ENCODE assay signal across 8 mouse cellular contexts in genomic region chr7:29000651-29001605, GRCm38 (mm10). TPM values are rescaled to one million over a fixed set of nuclear protein-coding genes. Genes with fewer than 3 reads are reported as not detected.
DNase-seq lines count a peak whose midpoint lies in the region; ATAC-seq lines count a peak whose summit lies in the region.

No protein-coding gene starts in this region.

- ATAC-seq in erythroid progenitor cell, adult 5-6 weeks (replicated peaks; ENCODE audit: low FRiP score, poor library complexity, severe bottlenecking): peak; percentile 67

- peak; percentile 95 to 96 for DNase-seq in B cell, adult 2 months
- peak; percentile 26 to 40 for DNase-seq in adrenal gland, adult 18-20 months (ENCODE audit: low spot score in 2 of 2)
- DNase-seq in heart, postnatal 14 days: peak; percentile 45 to 69
- DNase-seq in kidney, postnatal 36 days: peak; percentile 46 to 78
- peak; percentile 80 to 87 for DNase-seq in lung, postnatal 4 days
- DNase-seq in right cerebral cortex, adult 2 months (ENCODE audit: low spot score in 2 of 2): peak; percentile 41 to 51
- DNase-seq in urinary bladder, postnatal 36 days (ENCODE audit: low spot score in 2 of 2): peak; percentile 42 to 59

- intact Hi-C loops in heart, postnatal 14 days (cut with DNase I): no loop called here

RNA-seq across cellular contexts. Expression of gene Map4k1, which starts 19.1 kb away (rescaled TPM):
- 1 to 10 TPM in 1 of 2 experiments, under 1 TPM in 1; 0.96 to 2.4 TPM for total RNA-seq in adrenal gland, adult 18-20 months (2021)
- total RNA-seq in erythroid progenitor cell, adult 5-6 weeks (2015; ENCODE audit: low replicate concordance): 13.0 and 23.1 TPM in 2 replicates
- 7.3 and 7.9 TPM in 2 replicates for total RNA-seq in erythroid progenitor cell, adult 5-6 weeks (2017; ENCODE audit: low replicate concordance)
- total RNA-seq in heart, postnatal 14 days (2021): 1 to 10 TPM in 1 of 2 experiments, under 1 TPM in 1; 0.96 to 2.4 TPM

RNA-seq across cellular contexts. Expression of gene Eif3k, which starts 19.3 kb away (rescaled TPM):
- total RNA-seq in adrenal gland, adult 18-20 months (2021): 100 to 1,000 TPM; 227 to 253 TPM
- total RNA-seq in erythroid progenitor cell, adult 5-6 weeks (2015; ENCODE audit: low replicate concordance): 83.8 and 161 TPM in 2 replicates
- 81.5 and 115 TPM in 2 replicates for total RNA-seq in erythroid progenitor cell, adult 5-6 weeks (2017; ENCODE audit: low replicate concordance)
- 100 to 1,000 TPM; 157 to 159 TPM for total RNA-seq in heart, postnatal 14 days (2021)

RNA-seq across cellular contexts. Expression of gene Actn4, which starts 38.8 kb away (rescaled TPM):
- 100 to 1,000 TPM; 197 to 233 TPM for total RNA-seq in adrenal gland, adult 18-20 months (2021)
- total RNA-seq in erythroid progenitor cell, adult 5-6 weeks (2015; ENCODE audit: low replicate concordance): 170 and 189 TPM in 2 replicates
- total RNA-seq in erythroid progenitor cell, adult 5-6 weeks (2017; ENCODE audit: low replicate concordance): 173 and 197 TPM in 2 replicates
- total RNA-seq in heart, postnatal 14 days (2021): 100 to 1,000 TPM; 110 to 127 TPM

Comparison
In these comparisons a context has a peak if more than half of its experiments do, and no peak if none do; other contexts are left out.
1. Peak in every context shown above with its lines: DNase-seq and ATAC-seq.
2. DNase-seq: peak in every context shown above with its lines; median percentile 96 in B cell, adult 2 months; 84 in lung, postnatal 4 days; 62 in kidney, postnatal 36 days; 57 in heart, postnatal 14 days; 50 in urinary bladder, postnatal 36 days; 46 in right cerebral cortex, adult 2 months; 33 in adrenal gland, adult 18-20 months.